Mouse (Mus musculus): Measurements from ENCODE around the gene Nenf.

Gene Nenf

GRCm38 (mm10) chr1:191283110-191284040 lies 34.6 kb downstream of the Nenf start:
- in situ Hi-C loops (cut with MseI, MboI), result loop anchor here in 1 of 2 experiments (10.0 kb wide), 1 partner anchor 189 kb away; the partner anchor contains the start of gene Batf3

GRCm38 (mm10) chr1:191282319-191282718 lies 35.7 kb downstream of the Nenf start:
- in situ Hi-C loops (cut with MseI, MboI), result loop anchor here in 1 of 2 experiments (10.0 kb wide), 1 partner anchor 188 kb away; the partner anchor contains the start of gene Batf3

GRCm38 (mm10) chr1:191281171-191281570 lies 36.8 kb downstream of the Nenf start:
- in situ Hi-C loops (cut with MseI, MboI), result loop anchor here in 1 of 2 experiments (10.0 kb wide), 1 partner anchor 186 kb away; the partner anchor contains the start of gene Batf3

DNA sequence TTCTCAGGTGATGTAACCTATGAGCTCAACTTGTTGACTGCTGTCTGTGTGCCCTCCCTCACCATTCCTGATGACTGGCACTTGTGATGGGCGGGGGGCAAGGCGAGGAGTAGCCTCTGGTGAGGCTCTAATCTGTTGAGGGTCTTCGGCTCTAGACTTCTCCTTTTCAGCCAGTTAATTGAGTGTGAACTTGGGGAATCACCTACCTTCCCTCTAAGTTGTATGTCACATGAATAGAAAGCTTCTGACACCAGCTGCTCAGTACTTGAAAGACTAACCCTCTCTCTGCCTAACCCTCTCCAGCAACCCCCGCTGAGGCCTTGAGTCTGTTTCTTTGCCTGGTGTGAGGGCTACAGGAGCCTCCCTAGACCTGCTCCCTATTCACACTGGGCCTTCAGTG lies 39.7 kb downstream of the Nenf start:
- in situ Hi-C loops (cut with MseI, MboI), result no loop called here

DNA sequence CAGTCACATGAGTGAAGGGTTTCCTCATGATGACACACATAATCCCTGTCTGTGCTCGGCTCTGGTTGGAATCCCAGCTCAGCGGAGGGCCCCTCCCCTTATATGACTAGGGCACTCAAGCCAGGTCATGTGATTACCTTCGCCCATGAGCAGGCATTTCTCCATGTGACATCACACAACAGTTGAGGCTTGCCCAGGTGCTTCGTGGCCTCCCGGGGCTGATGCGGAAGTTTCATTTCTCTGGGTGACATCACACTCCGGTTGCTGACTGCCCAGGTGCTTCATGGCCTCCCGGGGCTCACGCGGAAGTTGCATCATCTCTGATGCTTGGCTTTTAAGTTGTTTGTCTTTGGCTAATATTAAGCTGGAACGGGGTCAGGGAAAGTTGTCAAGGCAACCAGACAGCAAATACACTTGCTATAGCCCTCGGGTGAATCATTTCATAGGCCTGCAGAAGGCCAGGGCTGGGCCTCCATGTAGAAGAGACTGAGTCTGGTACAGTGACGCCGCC lies 40.4 kb downstream of the Nenf start:
- in situ Hi-C loops (cut with MseI, MboI), result no loop called here

DNA sequence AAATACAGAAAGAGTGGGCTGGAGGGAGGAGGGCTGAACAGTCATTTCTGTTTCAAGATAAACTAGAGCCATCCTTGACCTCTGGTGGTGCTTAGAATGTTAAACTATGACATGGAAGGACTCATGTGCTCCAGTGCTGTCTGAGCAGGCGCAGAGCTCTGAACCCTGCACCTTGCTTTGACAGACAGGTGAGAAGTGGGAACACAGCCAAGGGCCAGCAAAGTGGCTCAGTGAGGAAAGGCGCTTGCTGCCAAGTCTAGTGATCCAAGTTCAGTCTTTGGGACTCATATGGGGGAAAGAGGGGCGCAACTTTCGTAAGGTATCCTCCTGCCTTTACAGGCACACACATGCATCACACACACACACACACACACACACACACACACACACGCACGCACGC lies 41.8 kb downstream of the Nenf start:
- in situ Hi-C loops (cut with MseI, MboI), result no loop called here

DNA sequence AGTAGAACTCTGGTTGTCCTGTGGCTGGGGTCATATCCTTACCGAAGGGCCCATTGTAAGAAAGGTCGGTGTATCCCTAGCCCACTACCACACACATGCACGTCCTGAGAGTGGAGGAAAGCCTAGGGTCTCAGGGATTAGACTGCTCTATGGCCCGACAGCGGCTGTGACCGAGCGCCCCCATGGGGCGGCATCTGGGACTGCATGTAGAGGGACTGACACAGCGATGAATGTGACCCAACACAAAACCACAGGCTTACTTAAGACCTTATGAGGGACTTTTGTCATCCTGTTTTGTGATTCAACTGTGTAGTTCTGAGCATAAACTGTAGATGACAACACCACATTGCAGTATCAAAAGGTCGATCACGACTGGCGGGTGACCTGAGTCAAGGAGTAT lies 42.5 kb downstream of the Nenf start:
- in situ Hi-C loops (cut with MseI, MboI), result no loop called here

- in situ Hi-C loops (cut with MseI, MboI), result no loop called here
Measured at GRCm38 (mm10) chr1:191272660-191273059, 45.3 kb downstream of the Nenf start.

GRCm38 (mm10) chr1:191269648-191269952 lies 48.4 kb downstream of the Nenf start:
- in situ Hi-C loops (cut with MseI, MboI), result no loop called here

GRCm38 (mm10) chr1:191268797-191269647 lies 49.0 kb downstream of the Nenf start:
- in situ Hi-C loops (cut with MseI, MboI), result no loop called here

GRCm38 (mm10) chr1:191267856-191268255 lies 50.1 kb downstream of the Nenf start:
- in situ Hi-C loops (cut with MseI, MboI), result no loop called here

GRCm38 (mm10) chr1:191267162-191267561 lies 50.8 kb downstream of the Nenf start:
- in situ Hi-C loops (cut with MseI, MboI), result no loop called here

- in situ Hi-C loops (cut with MseI, MboI), result no loop called here
Measured at GRCm38 (mm10) chr1:191263471-191263870, 54.5 kb downstream of the Nenf start.

DNA sequence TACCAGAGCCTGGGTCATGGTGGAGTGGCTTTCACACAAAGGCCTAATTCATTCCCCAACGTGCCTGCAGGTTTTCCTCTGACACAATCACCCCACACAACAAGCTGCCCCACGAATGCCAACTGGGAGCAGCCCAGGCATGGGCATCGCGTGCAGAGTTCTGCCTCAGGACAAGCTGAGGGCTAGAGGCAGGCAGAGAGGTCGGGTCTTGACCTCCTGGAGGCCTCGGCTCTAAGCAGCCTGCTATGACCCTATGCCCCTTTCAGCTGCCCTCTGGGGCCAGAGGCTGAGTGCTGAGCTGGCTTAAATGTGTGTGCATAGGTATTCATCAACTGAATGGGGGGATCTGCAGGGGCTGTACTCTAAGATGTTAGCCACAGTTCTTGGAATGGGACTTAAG lies 56.1 kb downstream of the Nenf start:
- in situ Hi-C loops (cut with MseI, MboI), result no loop called here

GRCm38 (mm10) chr1:191259661-191260060 lies 58.3 kb downstream of the Nenf start:
- in situ Hi-C loops (cut with MseI, MboI), result no loop called here

DNA sequence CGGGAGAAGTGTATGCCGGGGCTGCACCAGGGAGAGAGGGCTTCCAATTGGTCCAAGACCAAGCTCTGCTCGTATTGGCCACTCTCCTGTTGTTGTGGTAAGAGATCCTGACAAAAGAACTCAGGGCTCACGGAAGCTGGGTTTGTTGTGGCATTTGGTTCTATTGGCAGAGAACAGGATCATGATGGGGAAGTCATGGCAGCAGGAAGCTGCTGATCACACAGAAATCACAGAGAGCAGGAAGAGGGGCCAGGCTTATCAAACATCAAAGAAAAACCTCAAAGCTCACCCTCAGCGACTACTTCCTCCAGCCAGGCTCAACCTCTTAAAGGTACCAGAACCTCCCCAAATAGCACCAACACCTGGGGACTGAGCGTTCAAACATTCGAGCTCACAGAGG lies 58.9 kb downstream of the Nenf start:
- in situ Hi-C loops (cut with MseI, MboI), result no loop called here

- in situ Hi-C loops (cut with MseI, MboI), result no loop called here
Measured at GRCm38 (mm10) chr1:191258521-191258920, 59.5 kb downstream of the Nenf start.

GRCm38 (mm10) chr1:191257981-191258380 lies 60.0 kb downstream of the Nenf start:
- in situ Hi-C loops (cut with MseI, MboI), result no loop called here

GRCm38 (mm10) chr1:191257351-191257771 lies 60.6 kb downstream of the Nenf start:
- in situ Hi-C loops (cut with MseI, MboI), result no loop called here
